Mouse (Mus musculus): ENCODE results near the gene Tmem82. TPM values are rescaled to one million over a fixed set of nuclear protein-coding genes. Genes with fewer than 3 reads are reported as not detected.

Tmem82 gene
- total RNA-seq, 2 experiments from 2014 or later = 0.10 to 0.46 TPM

- no peak for ATAC-seq (replicated peaks; ENCODE audit: poor library complexity)
These were observed 23.8 kb upstream of the Tmem82 start for GRCm38 (mm10) chr4:141641961-141642811.

- ATAC-seq (replicated peaks; ENCODE audit: poor library complexity) = no peak
These were observed 22.9 kb upstream of the Tmem82 start for GRCm38 (mm10) chr4:141641353-141641771.

- ATAC-seq (replicated peaks; ENCODE audit: poor library complexity) = no peak
These were observed 21.0 kb upstream of the Tmem82 start for GRCm38 (mm10) chr4:141639474-141639873.

- ATAC-seq (replicated peaks; ENCODE audit: poor library complexity) = no peak
These were observed 18.3 kb upstream of the Tmem82 start for GRCm38 (mm10) chr4:141636693-141637092.

GRCm38 (mm10) chr4:141635991-141636390 lies 17.6 kb upstream of the Tmem82 start:
- ATAC-seq (replicated peaks; ENCODE audit: poor library complexity) = no peak

- ATAC-seq (replicated peaks; ENCODE audit: poor library complexity) = no peak
These were observed 13.9 kb upstream of the Tmem82 start for GRCm38 (mm10) chr4:141632111-141632873.

GRCm38 (mm10) chr4:141631250-141631649 lies 12.8 kb upstream of the Tmem82 start:
- no peak for ATAC-seq (replicated peaks; ENCODE audit: poor library complexity)

- ATAC-seq (replicated peaks; ENCODE audit: poor library complexity) = no peak
These were observed 11.6 kb upstream of the Tmem82 start for GRCm38 (mm10) chr4:141630021-141630420.

GRCm38 (mm10) chr4:141628661-141629060 lies 10.2 kb upstream of the Tmem82 start:
- no peak for ATAC-seq (replicated peaks; ENCODE audit: poor library complexity)

- no peak for ATAC-seq (replicated peaks; ENCODE audit: poor library complexity)
These were observed 9.1 kb upstream of the Tmem82 start for GRCm38 (mm10) chr4:141627502-141627901.

- no peak for ATAC-seq (replicated peaks; ENCODE audit: poor library complexity)
These were observed 7.5 kb upstream of the Tmem82 start for GRCm38 (mm10) chr4:141625774-141626550.

- ATAC-seq (replicated peaks; ENCODE audit: poor library complexity) = peak; percentile 88
These were observed 6.7 kb upstream of the Tmem82 start for GRCm38 (mm10) chr4:141624983-141625773.

GRCm38 (mm10) chr4:141624134-141624533 lies 5.7 kb upstream of the Tmem82 start:
- no peak for ATAC-seq (replicated peaks; ENCODE audit: poor library complexity)

- no peak for ATAC-seq (replicated peaks; ENCODE audit: poor library complexity)
These were observed 5.2 kb upstream of the Tmem82 start, which contains the start of gene Slc25a34 for GRCm38 (mm10) chr4:141623666-141624065. TSS of gene Slc25a34 (minus strand) at chr4:141623821.

GRCm38 (mm10) chr4:141623037-141623436 lies 4.6 kb upstream of the Tmem82 start:
- ATAC-seq (replicated peaks; ENCODE audit: poor library complexity) = no peak

GRCm38 (mm10) chr4:141622580-141622979 lies 4.1 kb upstream of the Tmem82 start:
- no peak for ATAC-seq (replicated peaks; ENCODE audit: poor library complexity)

- no peak for ATAC-seq (replicated peaks; ENCODE audit: poor library complexity)
These were observed 3.7 kb upstream of the Tmem82 start for GRCm38 (mm10) chr4:141622091-141622490.

GRCm38 (mm10) chr4:141621297-141621696 lies 2.9 kb upstream of the Tmem82 start:
- ATAC-seq (replicated peaks; ENCODE audit: poor library complexity) = no peak

GRCm38 (mm10) chr4:141619299-141619883 lies 958 bp upstream of the Tmem82 start:
- 0 out of 2 replicates have a peak, but pooled peaks have one; percentile 22 for ATAC-seq (replicated peaks; ENCODE audit: poor library complexity)
